Mouse (Mus musculus) CH12.LX (cell line): ENCODE data around the gene Gas2l1. TPM values are rescaled to one million over a fixed set of nuclear protein-coding genes. Genes with fewer than 3 reads are reported as not detected.
A peak's percentile ranks its signal among the peaks of the same experiment; 100 is the strongest.

Experiments used
- DNase-seq: peaks from one replicate; pipeline ENCODE4 v3.0.0-alpha.2; 2013; ENCODE audit errors: extremely low read depth
- H3K27ac ChIP-seq: 2 replicates; pipeline ENCODE4 v1.5.1; 2012; ENCODE audit warnings: low read depth, mild to moderate bottlenecking, control low read depth, moderate library complexity; ENCODE audit not compliant: insufficient read depth
- H3K27me3 ChIP-seq: replicated peaks from 2 replicates; pipeline ENCODE3; 2012; ENCODE audit warnings: inconsistent platforms
- H3K36me3 ChIP-seq, 2 experiments: replicated peaks in 1 of 2; 2 replicates each; pipeline versions ENCODE3 to v1.6.1; 2012; ENCODE audit warnings: inconsistent platforms in 1 of 2, low read length in 1 of 2, mild to moderate bottlenecking in 1 of 2, mixed read lengths in 1 of 2, moderate library complexity in 1 of 2; ENCODE audit not compliant: control insufficient read depth in 1 of 2, insufficient read depth in 1 of 2
- H3K4me1 ChIP-seq, 2 experiments: 2 replicates each; pipeline ENCODE4 v1.6.1; 2012; ENCODE audit warnings: inconsistent platforms in 1 of 2, moderate library complexity in 1 of 2; ENCODE audit not compliant: insufficient read depth in 2 of 2, control insufficient read depth in 1 of 2
- H3K4me2 ChIP-seq: 2 replicates; pipeline ENCODE4 v1.6.1; 2012; ENCODE audit warnings: low read depth, mild to moderate bottlenecking, control low read depth; ENCODE audit not compliant: poor library complexity, insufficient read depth, severe bottlenecking
- H3K4me3 ChIP-seq, 3 experiments: fragments of 150-350 bp in 1 of 3; sonication (generic) in 1 of 3; replicated peaks in 1 of 3; 2 replicates each; pipeline versions ENCODE3 to v1.5.1; 2011 to 2012; ENCODE audit warnings: low read depth in 2 of 3, low read length in 2 of 3, mild to moderate bottlenecking in 2 of 3, moderate library complexity in 2 of 3, control low read depth in 1 of 3, improper control_type of control experiment in 1 of 3, inconsistent platforms in 1 of 3, mixed read lengths in 1 of 3; ENCODE audit not compliant: poor library complexity in 1 of 3
- H3K79me2 ChIP-seq: replicated peaks from 2 replicates; pipeline ENCODE4 v1.6.1; 2012; ENCODE audit warnings: mild to moderate bottlenecking, moderate library complexity; ENCODE audit not compliant: control insufficient read depth, poor library complexity, insufficient read depth, severe bottlenecking; ENCODE audit errors: extremely low read depth
- H3K9ac ChIP-seq: 2 replicates; pipeline ENCODE4 v1.6.1; 2012; ENCODE audit warnings: low read depth, mild to moderate bottlenecking, control low read depth, moderate library complexity; ENCODE audit not compliant: insufficient read depth
- H3K9me3 ChIP-seq: replicated peaks from 2 replicates; pipeline ENCODE3; 2012; ENCODE audit warnings: low read length, inconsistent platforms, mixed read lengths
- CHD1 ChIP-seq: IDR thresholded peaks from 2 replicates; pipeline ENCODE4 v1.6.1; 2012; ENCODE audit warnings: low read depth, low read length, improper control_type of control experiment, inconsistent platforms
- CHD2 ChIP-seq: IDR thresholded peaks from 2 replicates; pipeline ENCODE4 v1.6.1; 2011; ENCODE audit warnings: low read length, improper control_type of control experiment
- ELF1 ChIP-seq: IDR thresholded peaks from 2 replicates; pipeline ENCODE4 v1.6.1; 2014; ENCODE audit warnings: low read depth, mild to moderate bottlenecking, inconsistent platforms, low read length, improper control_type of control experiment
- EP300 ChIP-seq: IDR thresholded peaks from 2 replicates; pipeline ENCODE4 v1.6.1; 2011; ENCODE audit warnings: low read length, improper control_type of control experiment
- IRF4 ChIP-seq: IDR thresholded peaks from 2 replicates; pipeline ENCODE4 v1.6.1; 2014; ENCODE audit warnings: low read depth, mild to moderate bottlenecking, inconsistent platforms, low read length, improper control_type of control experiment
- JUN ChIP-seq: IDR thresholded peaks from 2 replicates; pipeline ENCODE4 v1.6.1; 2011; ENCODE audit warnings: low read depth, mild to moderate bottlenecking, low read length, improper control_type of control experiment, moderate library complexity; ENCODE audit not compliant: insufficient read depth
- JUND ChIP-seq: conservative IDR thresholded peaks from 2 replicates; pipeline ENCODE4 v1.6.1; 2011; ENCODE audit warnings: low read depth, low read length, improper control_type of control experiment
- KAT2A ChIP-seq: IDR thresholded peaks from 2 replicates; pipeline ENCODE4 v1.6.1; 2012; ENCODE audit warnings: low read length, improper control_type of control experiment, inconsistent platforms; ENCODE audit not compliant: insufficient replicate concordance
- MAFK ChIP-seq: IDR thresholded peaks from 2 replicates; pipeline ENCODE4 v1.6.1; 2011; ENCODE audit warnings: low read length, improper control_type of control experiment; ENCODE audit not compliant: insufficient replicate concordance
- MAX ChIP-seq: IDR thresholded peaks from 2 replicates; pipeline ENCODE4 v1.6.1; 2011; ENCODE audit warnings: low read length, improper control_type of control experiment
- MAZ ChIP-seq: IDR thresholded peaks from 2 replicates; pipeline ENCODE4 v1.6.1; 2012; ENCODE audit warnings: low read depth, mild to moderate bottlenecking, inconsistent platforms, low read length, improper control_type of control experiment, moderate library complexity
- MXI1 ChIP-seq: IDR thresholded peaks from 2 replicates; pipeline ENCODE4 v1.6.1; 2011; ENCODE audit warnings: mild to moderate bottlenecking, low read depth, low read length, improper control_type of control experiment
- MYC ChIP-seq: IDR thresholded peaks from 2 replicates; pipeline ENCODE4 v1.6.1; 2011; ENCODE audit warnings: low read depth, mild to moderate bottlenecking, improper control_type of control experiment, low read length
- NRF1 ChIP-seq: IDR thresholded peaks from 2 replicates; pipeline ENCODE4 v1.6.1; 2014; ENCODE audit warnings: low read depth, mild to moderate bottlenecking, inconsistent platforms, low read length, improper control_type of control experiment, moderate library complexity
- SMC3 ChIP-seq: IDR thresholded peaks from 2 replicates; pipeline ENCODE4 v1.6.1; 2011; ENCODE audit warnings: low read depth, low read length, improper control_type of control experiment
- TBP ChIP-seq: conservative IDR thresholded peaks from 2 replicates; pipeline ENCODE4 v1.6.1; 2011; ENCODE audit warnings: low read depth, low read length, improper control_type of control experiment
- TCF12 ChIP-seq: IDR thresholded peaks from 2 replicates; pipeline ENCODE4 v1.6.1; 2014; ENCODE audit warnings: low read depth, mild to moderate bottlenecking, inconsistent platforms, low read length, improper control_type of control experiment
- USF1 ChIP-seq: IDR thresholded peaks from 2 replicates; pipeline ENCODE4 v1.6.1; 2014; ENCODE audit warnings: low read depth, mild to moderate bottlenecking, inconsistent platforms, low read length, improper control_type of control experiment
- ZC3H11A ChIP-seq: IDR thresholded peaks from 2 replicates; pipeline ENCODE4 v1.6.1; 2012; ENCODE audit warnings: low read depth, mild to moderate bottlenecking, inconsistent platforms, low read length, improper control_type of control experiment
- ZNF384 ChIP-seq: IDR thresholded peaks from 2 replicates; pipeline ENCODE4 v1.6.1; 2012; ENCODE audit warnings: low read depth, low read length, improper control_type of control experiment, inconsistent platforms
- dilution Hi-C: fragments of 300-500 bp; cut with MboI; formaldehyde crosslinking; loops from 2 replicates; pipeline ENCODE4 v1.14.3; 2020; ENCODE audit warnings: low sequenced_read_pairs; ENCODE audit not compliant: extremely low pct_unique_long_range_greater_than_20kb, extremely low pct_ligation_motif_present
- in situ Hi-C: fragments of 300-500 bp; cut with MboI; formaldehyde crosslinking; loops from 3 replicates; pipeline ENCODE4 v1.14.3; 2019; ENCODE audit warnings: low sequenced_read_pairs, low pct_ligation_motif_present, low pct_unique_long_range_greater_than_20kb, mixed read lengths
- polyA plus RNA-seq: library from polyadenylated mRNA; unstranded; fragments of >175 nt; gene quantifications from 2 replicates; pipeline ENCODE4 v1.2.1, GENCODE M21; 2012; ENCODE audit warnings: low read depth; ENCODE audit not compliant: insufficient read length
- total RNA-seq, 2 experiments: library from RNA; depleted of rRNA; stranded (reverse); fragments of 300-350 nt in 1 of 2; fragments of >200 nt in 1 of 2; gene quantifications; 2 replicates each; pipeline ENCODE4 v1.2.3; 2012 to 2014

Gene Gas2l1
- total and polyA plus RNA-seq, 3 experiments = 3.3 to 12.5 (median 8.8) TPM

- dilution Hi-C loops = no loop called here
- Histone ChIP-seq H3K36me3 (peaks cover 14 to 20% of the 10 kb centered on the region in 2 experiments), H3K27me3 (no peaks in the 10 kb centered on the region), H3K9ac (no peak overlapping the region), H3K4me1 (peaks cover 4 to 16% of the 10 kb centered on the region in 2 experiments; a peak in 3 of 4 replicates), H3K4me2 (no peak overlapping the region), H3K4me3 (no peak overlapping the region), H3K79me2 (no peaks in the 10 kb centered on the region), H3K27ac (no peak overlapping the region), H3K9me3 (no peaks in the 10 kb centered on the region)
- in situ Hi-C loops = no loop called here
- TF ChIP-seq MAFK (no peak), ELF1 (no peak), ZC3H11A (no peak), IRF4 (no peak), EP300 (no peak), CHD2 (no peak), TBP (no peak)
- DNase-seq = no peak
Observed at GRCm38 (mm10) chr11:5046321-5046926, 18.7 kb downstream of the Gas2l1 start.

- Histone ChIP-seq H3K79me2 (no peaks in the 10 kb centered on the region), H3K27me3 (no peaks in the 10 kb centered on the region), H3K9me3 (no peaks in the 10 kb centered on the region), H3K4me3 (no peak overlapping the region), H3K4me1 (peaks cover 4 to 8% of the 10 kb centered on the region in 2 experiments; a peak in 3 of 4 replicates), H3K27ac (no peak overlapping the region), H3K9ac (no peak overlapping the region), H3K4me2 (no peak overlapping the region), H3K36me3 (peaks cover 39 to 56% of the 10 kb centered on the region in 2 experiments)
- dilution Hi-C loops = no loop called here
- peak; percentile 55 for DNase-seq
- no peak for TF ChIP-seq ELF1
- no peak for TF ChIP-seq CHD2
- no peak for TF ChIP-seq CHD1
- in situ Hi-C loops = no loop called here
Observed at GRCm38 (mm10) chr11:5042645-5043381, 22.3 kb downstream of the Gas2l1 start.

- Histone ChIP-seq H3K9ac (no peak overlapping the region), H3K27me3 (no peaks in the 10 kb centered on the region), H3K36me3 (peaks cover 53 to 71% of the 10 kb centered on the region in 2 experiments), H3K9me3 (no peaks in the 10 kb centered on the region), H3K4me2 (no peak overlapping the region), H3K4me1 (peaks cover 4 to 7% of the 10 kb centered on the region in 2 experiments; a peak in 3 of 4 replicates), H3K4me3 (no peak overlapping the region), H3K79me2 (no peaks in the 10 kb centered on the region), H3K27ac (no peak overlapping the region)
- in situ Hi-C loops (no loop called here), dilution Hi-C loops (no loop called here)
- DNase-seq = no peak
- TF ChIP-seq MYC (no peak), JUN (no peak), MAZ (no peak), SMC3 (no peak), MAX (no peak), ZNF384 (no peak), KAT2A (no peak), USF1 (no peak), TBP (no peak), MXI1 (no peak), TCF12 (no peak), NRF1 (no peak), ELF1 (no peak), JUND (no peak)
Observed at GRCm38 (mm10) chr11:5041144-5041780, 23.9 kb downstream of the Gas2l1 start.
